Mouse (Mus musculus) heart, embryonic 12.5 days (tissue): ENCODE data around the gene AW551984. TPM values are rescaled to one million over a fixed set of nuclear protein-coding genes. Genes with fewer than 3 reads are reported as not detected.

Source experiments
- ATAC-seq: fragments of 200-750 bp; cut with Nextera tagmentation; 2 replicates; pipeline ENCODE4 v1.8.0; 2017; ENCODE audit warnings: moderate TSS enrichment, moderate library complexity; ENCODE audit not compliant: insufficient number of reproducible peaks, low FRiP score
- H3K27ac ChIP-seq: fragments of 300-500 bp; sonication (generic); 2 replicates; pipeline ENCODE4 v1.5.1; 2016; ENCODE audit warnings: mild to moderate bottlenecking, moderate library complexity; ENCODE audit not compliant: poor library complexity, severe bottlenecking
- H3K27me3 ChIP-seq: fragments of 300-500 bp; sonication (generic); replicated peaks from 2 replicates; pipeline ENCODE4 v1.6.1; 2016; ENCODE audit warnings: mild to moderate bottlenecking, moderate library complexity
- H3K36me3 ChIP-seq: fragments of 300-500 bp; sonication (generic); 2 replicates; pipeline ENCODE4 v1.6.1; 2016; ENCODE audit warnings: mild to moderate bottlenecking, moderate library complexity
- H3K4me1 ChIP-seq: fragments of 300-500 bp; sonication (generic); replicated peaks from 2 replicates; pipeline ENCODE4 v1.6.1; 2016; ENCODE audit warnings: mild to moderate bottlenecking
- H3K4me2 ChIP-seq: fragments of 300-500 bp; sonication (generic); 2 replicates; pipeline ENCODE4 v1.6.1; 2016; ENCODE audit warnings: mild to moderate bottlenecking, moderate library complexity
- H3K4me3 ChIP-seq: fragments of 300-500 bp; sonication (generic); 2 replicates; pipeline ENCODE4 v1.5.1; 2016; ENCODE audit warnings: mild to moderate bottlenecking
- H3K9ac ChIP-seq: fragments of 300-500 bp; sonication (generic); 2 replicates; pipeline ENCODE4 v1.6.1; 2016; ENCODE audit warnings: mild to moderate bottlenecking, moderate library complexity
- H3K9me3 ChIP-seq: fragments of 300-500 bp; sonication (generic); replicated peaks from 2 replicates; pipeline ENCODE4 v1.6.1; 2016; ENCODE audit warnings: mild to moderate bottlenecking, moderate library complexity
- WGBS: fragments of 180-500 bp; shearing (Covaris S2); methylation state at CpG from one replicate; pipeline ENCODE4 v1.1.7; 2016; 5-methylcytosine and 5-hydroxymethylcytosine counted together
- polyA plus RNA-seq: library from polyadenylated mRNA; unstranded; fragments of >200 nt; fragmentation: Nextera tagmentation; extraction: Ambion mirVana; gene quantifications from 2 replicates; pipeline ENCODE4 v1.2.1, GENCODE M21; 2016

AW551984 gene
- polyA plus RNA-seq: 11.0 and 11.4 TPM in 2 replicates

GRCm38 (mm10) chr9:39603999-39604453 is at the start of gene AW551984:
Gene AW551984, minus strand, starts transcription at chr9:39604403.
- Histone ChIP-seq H3K4me1 (no peaks in the 10 kb centered on the region), H3K4me2 (peak within 1 kb of the TSS; percentile 79), H3K9ac (peak within 1 kb of the TSS; percentile 62), H3K27ac (no peak within 1 kb of the TSS), H3K9me3 (no peaks in the 10 kb centered on the region), H3K36me3 (no peaks in the 10 kb centered on the region), H3K4me3 (peak within 1 kb of the TSS; percentile 53), H3K27me3 (no peaks in the 10 kb centered on the region)
- 2% methylated on average over 8 of the region's 8 CpGs for WGBS
- peak; percentile 39; the same call in 1 of the 2 replicates for ATAC-seq

GRCm38 (mm10) chr9:39647382-39647781 is 43.2 kb upstream of the AW551984 start:
- H3K4me3 ChIP-seq: no peak overlapping the region
- no peaks in the 10 kb centered on the region for H3K4me1 ChIP-seq
- WGBS: 79% methylated on average over 4 of the region's 4 CpGs
- no peaks in the 10 kb centered on the region for H3K9me3 ChIP-seq
- no peak for ATAC-seq
- no peak overlapping the region for H3K4me2 ChIP-seq
- no peaks in the 10 kb centered on the region for H3K27me3 ChIP-seq
- H3K36me3 ChIP-seq: no peaks in the 10 kb centered on the region
- H3K9ac ChIP-seq: no peak overlapping the region
- H3K27ac ChIP-seq: no peak overlapping the region

GRCm38 (mm10) chr9:39644785-39645184 is 40.6 kb upstream of the AW551984 start, which contains the start of gene Olfr961:
Gene Olfr961, plus strand, starts transcription at chr9:39645085.
- Histone ChIP-seq H3K4me3 (no peak within 1 kb of the TSS), H3K27ac (no peak within 1 kb of the TSS), H3K9ac (no peak within 1 kb of the TSS), H3K4me2 (no peak within 1 kb of the TSS), H3K9me3 (no peaks in the 10 kb centered on the region), H3K36me3 (no peaks in the 10 kb centered on the region), H3K4me1 (no peaks in the 10 kb centered on the region), H3K27me3 (no peaks in the 10 kb centered on the region)
- no peak for ATAC-seq

GRCm38 (mm10) chr9:39633913-39634594 is 29.9 kb upstream of the AW551984 start:
- Histone ChIP-seq H3K4me2 (no peak overlapping the region), H3K36me3 (no peaks in the 10 kb centered on the region), H3K4me3 (no peak overlapping the region), H3K27me3 (no peaks in the 10 kb centered on the region), H3K4me1 (no peaks in the 10 kb centered on the region), H3K9me3 (no peaks in the 10 kb centered on the region), H3K9ac (no peak overlapping the region), H3K27ac (no peak overlapping the region)
- 27% methylated on average over 4 of the region's 4 CpGs for WGBS
- no peak for ATAC-seq

GRCm38 (mm10) chr9:39629069-39629468 is 24.9 kb upstream of the AW551984 start:
- ATAC-seq: no peak
- Histone ChIP-seq H3K4me1 (no peaks in the 10 kb centered on the region), H3K4me2 (no peak overlapping the region), H3K27me3 (no peaks in the 10 kb centered on the region), H3K9me3 (no peaks in the 10 kb centered on the region), H3K27ac (no peak overlapping the region), H3K4me3 (no peak overlapping the region), H3K36me3 (no peaks in the 10 kb centered on the region), H3K9ac (no peak overlapping the region)
- WGBS: 77% methylated on average over 2 of the region's 2 CpGs

GRCm38 (mm10) chr9:39624711-39625110 is 20.5 kb upstream of the AW551984 start:
- WGBS: 57% methylated on average over 2 of the region's 2 CpGs
- Histone ChIP-seq H3K9ac (no peak overlapping the region), H3K36me3 (no peaks in the 10 kb centered on the region), H3K27me3 (no peaks in the 10 kb centered on the region), H3K9me3 (no peaks in the 10 kb centered on the region), H3K4me1 (no peaks in the 10 kb centered on the region), H3K4me3 (no peak overlapping the region), H3K27ac (no peak overlapping the region), H3K4me2 (no peak overlapping the region)
- no peak for ATAC-seq

GRCm38 (mm10) chr9:39623783-39624182 is 19.6 kb upstream of the AW551984 start:
- Histone ChIP-seq H3K4me2 (no peak overlapping the region), H3K9ac (no peak overlapping the region), H3K27me3 (no peaks in the 10 kb centered on the region), H3K4me1 (no peaks in the 10 kb centered on the region), H3K27ac (no peak overlapping the region), H3K36me3 (no peaks in the 10 kb centered on the region), H3K4me3 (no peak overlapping the region), H3K9me3 (0 out of 2 replicates have a peak, but pooled peaks cover 4% of the 10 kb centered on the region)
- WGBS: 81% methylated on average over 3 of the region's 3 CpGs
- ATAC-seq: no peak

GRCm38 (mm10) chr9:39621073-39621472 is 16.9 kb upstream of the AW551984 start, which contains the start of gene Olfr960:
Gene Olfr960, plus strand, starts transcription at chr9:39621373.
- Histone ChIP-seq H3K27me3 (no peaks in the 10 kb centered on the region), H3K36me3 (no peaks in the 10 kb centered on the region), H3K4me1 (no peaks in the 10 kb centered on the region), H3K4me2 (no peak within 1 kb of the TSS), H3K27ac (no peak within 1 kb of the TSS), H3K9ac (no peak within 1 kb of the TSS), H3K9me3 (0 out of 2 replicates have a peak, but pooled peaks cover 4% of the 10 kb centered on the region), H3K4me3 (no peak within 1 kb of the TSS)
- 82% methylated on average over 1 of the region's 1 CpGs for WGBS
- ATAC-seq: no peak

GRCm38 (mm10) chr9:39611953-39612352 is 7.8 kb upstream of the AW551984 start:
- Histone ChIP-seq H3K36me3 (no peaks in the 10 kb centered on the region), H3K27me3 (no peaks in the 10 kb centered on the region), H3K4me1 (no peaks in the 10 kb centered on the region), H3K9ac (no peak overlapping the region), H3K4me2 (no peak overlapping the region), H3K27ac (no peak overlapping the region), H3K4me3 (no peak overlapping the region), H3K9me3 (no peaks in the 10 kb centered on the region)
- ATAC-seq: no peak
- WGBS: 38% methylated on average over 1 of the region's 1 CpGs

- H3K4me1 ChIP-seq: no peaks in the 10 kb centered on the region
- 65% methylated on average over 3 of the region's 3 CpGs for WGBS
- no peak for ATAC-seq
- H3K27me3 ChIP-seq: no peaks in the 10 kb centered on the region
- H3K36me3 ChIP-seq: no peaks in the 10 kb centered on the region
- no peak within 1 kb of the TSS for H3K27ac ChIP-seq
- H3K4me3 ChIP-seq: no peak within 1 kb of the TSS
- H3K9ac ChIP-seq: no peak within 1 kb of the TSS
- H3K4me2 ChIP-seq: no peak within 1 kb of the TSS
- no peaks in the 10 kb centered on the region for H3K9me3 ChIP-seq
These were observed 6.2 kb upstream of the AW551984 start, which contains the start of gene Olfr148 for GRCm38 (mm10) chr9:39610355-39610754. Gene Olfr148, plus strand, starts transcription at chr9:39610655.

- H3K9me3 ChIP-seq: no peaks in the 10 kb centered on the region
- no peak overlapping the region for H3K4me3 ChIP-seq
- no peak overlapping the region for H3K4me2 ChIP-seq
- H3K36me3 ChIP-seq: no peaks in the 10 kb centered on the region
- H3K27ac ChIP-seq: no peak overlapping the region
- ATAC-seq: no peak
- no peaks in the 10 kb centered on the region for H3K27me3 ChIP-seq
- no peak overlapping the region for H3K9ac ChIP-seq
- H3K4me1 ChIP-seq: no peaks in the 10 kb centered on the region
These were observed 4.3 kb upstream of the AW551984 start for GRCm38 (mm10) chr9:39608497-39608896.
